Mouse (Mus musculus) brown adipose tissue, adult 24 weeks (tissue): ENCODE results near the gene Ankrd44. TPM values are rescaled to one million over a fixed set of nuclear protein-coding genes. Genes with fewer than 3 reads are reported as not detected.
"Not testable (repeated sequence)": the region's sequence is repeated elsewhere in the genome, so short reads cannot be mapped to it uniquely, and the experiment has no call there.

Experiments used
- H3K27ac ChIP-seq: fragments of 200-500 bp; replicated peaks from 2 replicates; pipeline ENCODE4 v1.5.1; 2012; ENCODE audit warnings: low read depth, mild to moderate bottlenecking, low read length
- H3K4me1 ChIP-seq: fragments of 200-500 bp; 2 replicates; pipeline ENCODE4 v1.6.1; 2012; ENCODE audit warnings: low read length, mixed read lengths; ENCODE audit not compliant: control insufficient read depth, insufficient read depth, insufficient read length
- H3K4me3 ChIP-seq: fragments of 200-500 bp; 2 replicates; pipeline ENCODE4 v1.5.1; 2012; ENCODE audit warnings: low read depth, mild to moderate bottlenecking, low read length, moderate library complexity; ENCODE audit not compliant: insufficient read depth
- polyA plus RNA-seq: library from polyadenylated mRNA; stranded (reverse); fragments of >200 nt; gene quantifications from 2 replicates; pipeline ENCODE4 v1.2.4, GENCODE M21; 2012; ENCODE audit not compliant: missing spikeins, insufficient read depth, insufficient read length

Ankrd44 gene
- 8.4 and 12.5 TPM in 2 replicates for polyA plus RNA-seq

- H3K4me1 ChIP-seq: peaks cover 4% of the 10 kb centered on the region
- H3K4me3 ChIP-seq: peak within 1 kb of the TSS; percentile 81
- peak within 1 kb of the TSS; percentile 83 for H3K27ac ChIP-seq
Measured at GRCm38 (mm10) chr1:54925971-54926771, at the start of gene Ankrd44. Ankrd44 (minus strand) TSS chr1:54926387.

DNA sequence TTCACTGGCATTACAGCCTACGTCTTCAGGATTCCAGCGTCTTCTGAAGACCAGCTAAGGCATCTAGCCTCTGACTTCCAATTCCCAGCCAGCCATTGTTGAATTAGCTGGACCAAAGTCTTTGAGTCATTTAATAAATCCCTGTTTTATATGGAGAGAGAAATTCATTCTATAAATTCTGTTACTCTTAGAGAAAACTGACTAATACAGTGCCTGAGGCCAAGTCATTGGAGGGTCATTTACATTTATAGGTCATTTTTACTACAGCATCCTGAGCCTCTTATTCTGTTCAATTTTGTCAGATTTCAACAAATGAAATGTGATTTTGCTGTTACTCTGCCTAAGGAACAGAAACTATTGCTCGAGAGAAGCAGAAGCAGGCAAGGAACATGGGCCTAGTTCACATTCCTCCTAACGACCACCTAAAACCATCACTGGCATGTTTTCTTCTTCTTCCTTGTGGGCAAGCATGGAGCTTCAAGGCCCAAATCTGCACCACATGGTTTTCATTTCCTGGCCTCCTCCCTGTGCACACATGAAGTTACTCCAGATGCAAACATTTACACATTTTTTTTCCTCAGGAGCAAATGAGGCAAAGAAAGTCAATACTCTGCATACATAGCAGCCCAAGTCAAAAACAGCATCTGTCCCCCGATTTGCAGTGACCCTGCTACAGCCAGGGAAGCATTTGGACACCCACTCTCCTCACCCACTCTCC is 45.7 kb upstream of the Ankrd44 start:
- no peak overlapping the region for H3K4me3 ChIP-seq
- H3K27ac ChIP-seq: no peak overlapping the region
- H3K4me1 ChIP-seq: no peaks in the 10 kb centered on the region

DNA sequence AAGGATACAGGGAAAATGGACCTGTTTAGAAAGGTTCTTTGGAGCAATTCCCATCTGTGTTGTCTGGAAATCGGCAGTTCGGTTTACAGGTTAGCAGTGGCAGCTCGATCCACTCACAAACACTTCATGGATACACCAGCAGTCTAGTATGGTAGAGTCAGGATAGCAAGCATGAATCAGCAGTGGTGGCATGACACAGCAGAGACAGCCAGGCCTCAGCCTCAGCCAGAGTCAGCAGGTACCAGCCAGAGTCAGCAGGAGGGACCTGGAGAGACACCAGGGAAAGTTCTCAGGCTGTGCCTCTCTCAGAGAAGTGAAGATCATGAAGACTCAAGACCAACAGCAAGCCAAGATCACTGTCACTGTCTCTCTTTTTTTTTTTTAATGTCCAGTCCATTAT is 40.7 kb upstream of the Ankrd44 start:
- Histone ChIP-seq H3K4me3 (no peak overlapping the region), H3K27ac (no peak overlapping the region), H3K4me1 (no peaks in the 10 kb centered on the region)

DNA sequence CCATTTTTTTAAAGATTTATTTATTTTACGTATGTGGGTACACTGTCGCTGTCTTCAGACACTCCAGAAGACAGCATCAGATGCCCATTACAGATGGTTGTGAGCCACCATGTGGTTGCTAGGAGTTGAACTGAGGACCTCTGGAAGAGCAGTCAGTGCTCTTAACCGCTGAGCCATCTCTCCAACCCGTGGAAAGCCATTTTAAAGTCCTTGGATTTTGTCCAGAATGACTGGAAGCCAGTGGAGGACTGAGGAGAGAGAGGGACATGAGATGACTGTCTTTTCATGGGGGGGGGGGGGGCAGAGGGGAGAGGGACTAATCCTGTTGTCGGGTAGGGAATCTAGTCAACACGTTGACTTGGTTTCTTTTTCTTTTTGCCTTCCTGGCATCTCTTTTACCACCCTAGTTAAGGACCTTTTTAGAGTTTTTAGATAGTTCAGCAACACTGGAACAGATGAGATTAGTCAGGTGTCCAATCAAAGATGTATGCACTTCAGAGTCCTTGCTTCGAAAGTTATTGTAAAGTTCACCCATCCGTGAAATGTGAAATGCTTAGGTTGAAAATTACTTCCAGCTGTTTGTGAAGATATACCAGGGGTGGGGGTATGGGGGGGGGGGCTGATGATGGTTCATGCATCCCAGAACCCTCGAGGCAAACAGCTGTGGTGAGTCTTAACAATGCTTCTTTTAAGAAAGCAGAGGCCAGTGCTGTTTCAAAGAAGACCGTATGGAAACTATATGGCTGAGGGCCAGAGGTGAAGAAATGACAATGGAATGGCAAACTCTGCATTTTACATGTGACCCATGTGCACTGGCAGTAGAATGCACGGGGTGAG is 39.2 kb upstream of the Ankrd44 start:
- H3K4me3 ChIP-seq: no peak overlapping the region
- no peak overlapping the region for H3K27ac ChIP-seq

DNA sequence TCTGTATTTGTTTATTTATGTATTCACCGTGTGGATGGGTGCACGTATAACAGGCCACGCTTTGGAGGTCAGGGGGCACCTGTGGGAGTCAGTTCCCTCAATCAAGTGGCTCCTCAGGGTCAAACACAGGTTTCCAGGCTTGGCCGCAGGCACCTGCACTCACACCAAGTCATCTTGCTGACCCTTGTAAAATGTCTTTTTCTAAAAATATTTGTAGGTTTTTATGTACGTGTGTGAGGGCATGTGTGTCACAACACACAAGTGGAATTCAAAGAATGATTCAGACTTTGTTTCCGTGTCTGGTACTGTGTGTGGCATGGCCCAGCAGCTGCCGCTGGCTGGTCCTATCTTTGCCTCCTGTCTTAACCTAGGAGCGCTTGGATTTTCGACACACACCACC is 35.5 kb upstream of the Ankrd44 start:
- no peaks in the 10 kb centered on the region for H3K4me1 ChIP-seq
- no peak overlapping the region for H3K4me3 ChIP-seq
- H3K27ac ChIP-seq: no peak overlapping the region

More for the DNA sequence above, 39.2 kb upstream of the Ankrd44 start:
- no peaks in the 10 kb centered on the region for H3K4me1 ChIP-seq

- Histone ChIP-seq H3K27ac (no peak overlapping the region), H3K4me1 (no peaks in the 10 kb centered on the region), H3K4me3 (no peak overlapping the region)
Measured at GRCm38 (mm10) chr1:54960613-54961165, 34.5 kb upstream of the Ankrd44 start.

DNA sequence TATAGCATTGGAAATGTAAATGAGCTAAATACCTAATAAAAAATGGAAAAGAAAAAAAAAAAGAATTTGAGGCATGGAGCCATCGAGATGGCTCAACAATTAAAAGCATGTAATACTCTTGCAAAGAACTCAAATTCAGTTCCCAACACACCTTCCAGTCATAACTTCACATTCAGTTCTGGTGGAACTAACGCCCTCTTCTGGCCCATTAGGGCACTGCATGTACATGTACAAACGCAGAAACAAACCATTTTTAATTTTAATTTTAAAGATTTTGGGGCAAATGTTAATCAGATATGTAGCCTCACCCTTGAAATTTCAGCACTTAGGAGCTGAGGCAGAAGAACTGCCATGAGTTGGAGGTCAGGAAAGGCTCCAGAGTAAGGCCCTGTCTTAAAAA is 32.3 kb upstream of the Ankrd44 start:
- Histone ChIP-seq H3K27ac (no peak overlapping the region), H3K4me1 (no peaks in the 10 kb centered on the region), H3K4me3 (no peak overlapping the region)

DNA sequence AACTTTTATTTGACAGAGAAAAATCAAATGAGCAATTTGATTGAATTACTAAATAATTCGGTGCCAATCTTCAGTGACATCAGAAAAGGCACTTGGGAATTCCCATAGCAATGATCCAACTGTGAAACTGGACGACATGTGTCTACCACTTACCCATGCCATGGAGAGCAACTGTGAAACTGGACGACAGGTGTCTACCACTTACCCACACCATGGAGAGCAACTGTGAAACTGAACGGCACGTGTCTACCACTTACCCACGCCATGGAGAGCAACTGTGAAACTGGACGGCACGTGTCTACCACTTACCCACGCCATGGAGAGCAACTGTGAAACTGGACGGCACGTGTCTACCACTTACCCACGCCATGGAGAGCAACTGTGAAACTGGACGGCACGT is 30.8 kb upstream of the Ankrd44 start:
- not testable (repeated sequence) for H3K4me3 ChIP-seq, H3K27ac ChIP-seq, H3K4me1 ChIP-seq

DNA sequence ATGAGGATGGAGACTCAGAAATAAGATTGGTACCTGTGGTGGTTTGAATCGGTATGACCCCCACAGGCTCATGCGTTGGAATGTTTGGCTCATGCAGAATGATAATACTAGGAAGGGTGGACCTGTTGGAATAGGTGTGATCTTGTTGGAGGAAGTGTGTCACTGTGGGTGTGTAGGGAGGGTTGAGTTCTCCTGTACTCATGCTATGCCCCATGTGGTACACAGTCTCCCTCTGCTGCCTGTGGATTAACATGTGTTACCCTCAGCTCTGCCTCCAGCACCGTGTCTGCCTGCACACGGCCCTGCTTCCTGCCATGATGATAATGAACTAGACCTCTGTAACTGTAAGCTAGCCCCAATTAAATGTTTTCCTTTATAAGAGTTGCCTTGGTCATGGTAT is 28.7 kb upstream of the Ankrd44 start:
- Histone ChIP-seq H3K4me1 (no peaks in the 10 kb centered on the region), H3K27ac (no peak overlapping the region), H3K4me3 (no peak overlapping the region)

DNA sequence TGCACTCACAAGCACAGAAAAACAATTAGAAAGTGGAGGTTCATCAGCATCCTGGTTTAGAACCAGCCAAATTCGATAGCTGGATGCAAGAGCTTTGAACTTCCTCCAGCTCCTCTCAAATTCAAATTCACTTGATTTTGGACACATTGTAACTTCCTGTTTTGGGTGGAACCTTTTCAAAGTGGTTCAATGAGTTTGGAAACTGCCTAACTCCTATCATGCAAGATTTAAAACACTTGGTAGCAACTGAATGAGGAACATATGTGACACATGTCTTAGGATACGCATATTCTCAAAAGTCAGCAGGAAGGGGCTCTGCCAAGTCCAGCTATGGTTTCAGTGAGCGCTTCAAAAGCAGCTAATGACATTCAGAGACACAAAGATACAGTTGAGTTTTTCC is 18.5 kb upstream of the Ankrd44 start:
- Histone ChIP-seq H3K4me1 (no peaks in the 10 kb centered on the region), H3K4me3 (no peak overlapping the region), H3K27ac (no peak overlapping the region)

GRCm38 (mm10) chr1:54935466-54935865 is 9.3 kb upstream of the Ankrd44 start:
- Histone ChIP-seq H3K4me1 (no peaks in the 10 kb centered on the region), H3K4me3 (no peak overlapping the region), H3K27ac (no peak overlapping the region)

DNA sequence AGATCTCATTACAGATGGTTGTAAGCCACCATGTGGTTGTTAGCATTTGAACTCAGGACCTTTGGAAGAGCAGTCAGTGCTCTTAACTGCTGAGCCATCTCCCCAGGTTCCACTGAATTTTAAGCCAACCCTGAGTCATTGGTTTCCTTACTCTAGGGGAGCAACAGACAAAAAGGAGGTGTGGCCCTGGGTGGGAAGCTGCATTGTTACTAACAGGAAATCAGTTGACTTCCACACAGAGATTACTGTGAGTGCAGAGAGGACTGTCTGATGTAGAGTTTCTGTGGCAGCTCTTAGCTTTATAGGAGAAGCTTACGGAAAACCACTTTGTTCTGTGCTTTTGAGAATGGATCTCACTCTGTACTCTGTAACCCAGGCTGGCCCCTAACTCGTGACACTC is 8.7 kb upstream of the Ankrd44 start:
- no peak overlapping the region for H3K27ac ChIP-seq

GRCm38 (mm10) chr1:54933646-54934045 is 7.5 kb upstream of the Ankrd44 start:
- no peak overlapping the region for H3K4me3 ChIP-seq
- H3K4me1 ChIP-seq: no peaks in the 10 kb centered on the region
- no peak overlapping the region for H3K27ac ChIP-seq

More for the DNA sequence above, 8.7 kb upstream of the Ankrd44 start:
- Histone ChIP-seq H3K4me1 (no peaks in the 10 kb centered on the region), H3K4me3 (no peak overlapping the region)

GRCm38 (mm10) chr1:54932456-54933115 is 6.4 kb upstream of the Ankrd44 start:
- Histone ChIP-seq H3K4me1 (no peaks in the 10 kb centered on the region), H3K27ac (no peak overlapping the region), H3K4me3 (no peak overlapping the region)
